Mouse (Mus musculus) lung, postnatal 4 days (tissue): Measurements from ENCODE around the gene Cradd.

ENCODE experiments used
- DNase-seq, 2 experiments: peaks; one replicate each; pipeline ENCODE4 v3.0.0; 2021

Gene Cradd

DNA sequence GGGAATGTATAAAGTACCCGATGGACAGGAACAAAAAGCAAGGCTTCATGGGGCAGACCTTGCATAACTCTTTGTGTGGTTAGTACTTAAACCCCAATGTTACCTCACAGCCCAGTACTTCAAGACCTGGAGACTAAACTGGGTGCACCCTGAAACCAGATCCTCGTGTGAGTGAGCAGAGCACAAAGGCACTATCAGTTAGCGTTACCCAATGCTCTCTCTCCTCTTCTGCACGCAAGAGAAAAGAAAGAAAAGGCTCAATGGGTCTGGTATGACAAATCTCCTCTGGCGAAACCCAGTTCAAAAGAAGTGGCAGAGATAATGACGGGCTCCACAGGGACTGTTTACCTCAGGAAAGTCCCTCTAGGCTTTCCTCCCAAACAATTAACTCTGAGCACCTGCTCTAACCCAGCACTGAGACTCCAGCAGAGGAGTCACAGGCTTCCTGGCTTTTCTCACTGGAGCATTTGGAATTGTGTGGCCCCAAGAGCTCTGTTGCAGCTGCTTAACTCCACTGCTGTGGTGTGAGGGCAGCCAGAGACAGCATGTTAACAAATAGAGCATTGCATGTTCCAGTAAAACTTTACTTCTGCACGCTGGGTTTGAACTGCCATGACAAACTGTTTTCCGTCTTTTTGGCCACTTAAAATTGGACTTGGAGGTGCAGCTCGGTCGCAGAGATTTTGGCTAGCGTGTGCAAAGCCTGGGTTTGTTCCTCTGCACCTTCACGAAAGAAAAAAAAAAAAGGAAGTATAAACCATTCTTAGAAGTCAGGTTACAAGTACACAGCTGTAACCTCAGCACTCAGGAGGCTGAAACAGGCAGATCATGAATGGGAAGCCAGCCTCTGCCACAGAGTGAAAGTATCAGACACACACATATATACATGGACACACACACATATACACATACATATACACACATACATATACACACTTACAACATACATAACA is 21.4 kb downstream of the Cradd start:
- no peak for DNase-seq

GRCm38 (mm10) chr10:95300178-95300793 is 23.6 kb downstream of the Cradd start:
- no peak for DNase-seq

DNA sequence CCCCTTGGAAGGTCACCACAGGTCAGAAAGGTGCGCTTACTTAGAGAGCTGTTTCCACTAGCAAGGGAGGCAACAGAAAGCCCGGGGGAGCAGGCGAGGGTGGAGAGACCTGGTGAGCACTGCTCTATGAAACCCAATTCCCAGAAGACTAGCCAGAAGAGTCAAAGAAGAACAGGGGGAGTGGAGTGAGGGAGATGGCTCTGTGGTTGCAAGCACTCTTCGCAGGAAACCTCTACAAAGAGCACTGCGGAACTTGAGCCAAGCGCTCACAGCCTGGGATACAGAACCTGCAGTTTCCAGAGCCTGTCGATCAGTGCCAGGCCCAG is 24.2 kb downstream of the Cradd start:
- DNase-seq, result no peak

DNA sequence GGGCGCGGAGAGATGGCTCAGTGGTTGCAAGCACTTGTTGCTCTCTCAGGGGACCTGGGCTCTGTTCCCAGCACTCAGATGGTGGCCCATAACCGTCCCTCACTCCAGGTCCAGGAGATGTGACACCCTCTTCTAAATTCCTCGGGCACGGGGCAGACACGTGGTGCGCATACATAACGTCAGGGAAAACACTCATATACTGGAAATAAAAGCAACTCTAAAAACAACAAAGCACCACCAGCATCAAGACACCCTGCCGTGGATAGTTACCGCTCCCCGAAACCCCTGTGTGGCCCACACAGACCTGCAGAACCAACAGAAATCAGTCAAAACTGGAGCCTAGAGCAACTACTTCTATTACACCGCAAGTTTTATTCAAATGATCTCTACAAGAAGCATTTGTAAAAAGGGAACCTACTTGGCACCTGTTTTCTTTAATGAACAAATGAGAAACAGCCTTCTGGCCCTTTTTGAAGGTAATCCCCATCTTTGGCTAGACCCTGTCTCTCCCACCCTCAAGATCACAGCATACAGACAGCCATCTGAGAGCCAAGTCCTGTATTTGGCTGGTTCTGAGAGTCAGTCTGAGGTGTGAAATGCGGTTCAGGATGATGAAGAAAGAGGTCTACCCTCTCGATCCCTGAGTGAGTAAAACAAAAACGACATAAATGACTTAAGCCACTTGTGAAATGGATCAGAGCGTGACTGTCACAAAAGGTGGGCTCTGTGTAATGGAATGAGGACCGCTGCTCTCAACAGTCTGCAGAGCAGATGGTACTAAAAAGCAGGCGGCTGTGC is 24.7 kb downstream of the Cradd start:
- no peak for DNase-seq

GRCm38 (mm10) chr10:95298504-95298903 is 25.4 kb downstream of the Cradd start:
- DNase-seq, result no peak

- no peak for DNase-seq
Observed at GRCm38 (mm10) chr10:95297690-95298104, 26.2 kb downstream of the Cradd start.

DNA sequence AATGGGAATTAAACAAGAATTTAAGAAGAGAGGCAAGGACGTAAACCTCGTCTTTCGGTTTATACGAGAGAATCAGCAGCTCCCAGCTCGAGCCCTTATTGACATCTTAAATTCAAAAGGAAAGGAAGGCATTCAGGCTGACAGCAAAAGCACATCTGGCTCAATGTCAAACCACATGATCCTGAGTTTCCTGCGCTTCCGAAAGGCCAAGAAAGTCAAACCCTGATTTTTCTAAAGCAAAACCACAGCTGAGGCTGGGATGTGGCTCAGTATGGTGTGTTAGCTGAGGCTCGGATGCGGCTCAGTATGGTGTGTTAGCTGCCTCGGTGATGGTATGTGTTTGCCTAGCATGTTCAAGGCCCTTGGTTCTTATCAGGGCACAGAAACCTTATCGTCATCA is 26.9 kb downstream of the Cradd start:
- no peak for DNase-seq

DNA sequence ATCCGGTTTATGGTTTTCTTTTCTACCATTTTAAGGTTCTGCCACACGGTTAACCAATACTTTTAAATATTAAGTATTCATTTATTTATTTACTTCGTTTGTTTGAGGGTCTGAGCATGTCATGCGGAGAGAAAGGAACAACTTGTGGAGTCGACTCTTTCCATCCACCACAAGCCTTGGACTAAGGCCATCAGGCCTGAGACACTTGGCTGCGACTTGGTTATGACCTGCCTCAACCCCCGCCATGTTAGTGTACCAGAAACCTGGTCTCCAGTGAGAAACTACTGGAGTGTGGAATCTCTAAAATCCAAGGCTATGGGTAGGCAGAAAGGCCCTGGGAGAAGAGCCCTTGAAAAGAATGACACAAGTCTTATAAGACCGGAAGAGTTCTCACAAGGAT is 30.7 kb downstream of the Cradd start:
- DNase-seq, result no peak

- DNase-seq, result no peak
Observed at GRCm38 (mm10) chr10:95292269-95292668, 31.7 kb downstream of the Cradd start.

- DNase-seq, result no peak
Observed at GRCm38 (mm10) chr10:95291133-95291876, 32.6 kb downstream of the Cradd start.

GRCm38 (mm10) chr10:95289819-95290218 is 34.1 kb downstream of the Cradd start:
- DNase-seq, result no peak

GRCm38 (mm10) chr10:95288206-95288605 is 35.7 kb downstream of the Cradd start:
- DNase-seq, result no peak

DNA sequence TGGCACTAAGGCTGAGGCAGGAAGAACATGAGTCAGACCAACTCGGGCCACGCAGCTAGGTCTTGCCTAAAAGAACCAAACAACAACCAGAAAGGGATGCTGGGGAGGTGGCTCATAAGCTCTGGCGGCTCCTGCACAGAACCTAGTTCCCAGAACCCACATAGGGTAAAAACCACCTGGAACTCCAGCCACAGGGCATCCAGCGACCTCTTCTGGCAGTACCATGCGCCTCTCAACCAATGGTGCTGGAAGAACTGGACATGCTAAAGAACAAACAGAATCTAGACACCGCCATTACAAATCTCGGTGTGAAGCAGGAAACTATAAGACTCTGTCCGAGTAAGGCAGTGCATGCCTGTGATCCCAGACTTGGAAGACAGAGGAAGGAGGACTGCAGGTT is 36.6 kb downstream of the Cradd start:
- no peak for DNase-seq

GRCm38 (mm10) chr10:95283434-95283833 is 40.5 kb downstream of the Cradd start:
- no peak for DNase-seq

GRCm38 (mm10) chr10:95281996-95282395 is 41.9 kb downstream of the Cradd start:
- no peak for DNase-seq

GRCm38 (mm10) chr10:95281466-95281990 is 42.4 kb downstream of the Cradd start:
- no peak for DNase-seq

- no peak for DNase-seq
Observed at GRCm38 (mm10) chr10:95280327-95280726, 43.6 kb downstream of the Cradd start.

- DNase-seq, result no peak
Observed at GRCm38 (mm10) chr10:95279459-95279858, 44.5 kb downstream of the Cradd start.

DNA sequence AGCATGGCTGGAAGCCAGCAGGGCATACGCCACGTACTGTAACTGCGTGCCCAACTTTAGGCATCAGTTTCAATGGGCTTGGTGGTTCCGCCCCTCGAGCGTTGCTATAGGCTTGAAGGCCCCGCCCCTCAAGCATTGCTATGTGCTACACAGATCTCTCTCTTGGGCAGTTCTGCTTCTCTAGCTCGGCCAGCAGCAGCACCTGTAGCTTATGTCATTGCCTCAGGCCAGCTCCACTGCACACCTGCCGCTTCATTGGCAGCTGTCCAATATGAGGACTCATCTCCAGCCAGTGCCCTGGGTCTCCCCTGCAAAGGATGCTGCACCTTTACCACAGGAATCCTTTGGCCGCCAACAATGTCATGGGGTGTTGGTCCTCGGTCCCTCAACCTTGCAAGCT is 45.8 kb downstream of the Cradd start:
- DNase-seq, result no peak

- no peak for DNase-seq
Observed at GRCm38 (mm10) chr10:95275488-95275887, 48.4 kb downstream of the Cradd start.

- no peak for DNase-seq
Observed at GRCm38 (mm10) chr10:95273226-95273625, 50.7 kb downstream of the Cradd start.

DNA sequence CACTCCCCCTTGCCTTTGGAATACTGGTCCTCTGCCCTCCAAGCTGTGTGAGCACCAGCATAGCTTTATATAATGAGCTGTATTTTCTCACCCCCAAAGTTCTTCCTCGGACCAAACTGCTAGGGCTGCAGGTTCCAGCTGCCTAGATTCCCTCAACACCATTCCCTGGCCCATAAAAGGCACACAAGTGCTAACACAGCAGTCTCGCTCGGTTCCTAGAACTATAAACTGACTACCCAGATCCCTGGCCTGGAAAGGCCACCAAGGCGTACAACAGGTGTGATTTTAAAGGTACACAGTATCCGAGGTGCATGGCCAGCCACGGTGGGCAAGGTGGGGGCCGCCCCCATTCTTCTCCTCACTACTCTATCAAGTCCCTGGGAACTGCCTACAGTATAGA is 54.8 kb downstream of the Cradd start:
- DNase-seq, result no peak

DNA sequence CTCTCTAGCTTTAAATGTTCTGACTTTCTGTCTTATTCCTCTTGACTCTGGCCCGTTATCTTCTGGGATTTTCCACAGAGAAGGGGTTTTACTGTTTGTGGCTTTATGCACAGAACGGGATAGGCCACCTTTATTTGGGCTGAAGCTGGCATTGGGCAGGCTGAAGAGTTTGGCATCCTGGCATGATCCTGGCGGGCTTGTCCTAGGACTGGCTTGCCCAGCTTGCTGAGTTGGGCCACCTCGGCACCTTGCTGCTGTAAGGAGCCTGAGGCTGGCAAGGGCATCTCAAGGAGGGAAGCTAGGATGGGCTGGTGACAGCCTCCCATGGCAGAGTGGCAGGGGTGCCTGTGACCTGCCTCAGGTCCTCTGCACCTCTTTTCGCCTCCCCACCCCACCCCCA is 55.6 kb downstream of the Cradd start:
- no peak for DNase-seq
